Mouse (Mus musculus) lung, embryonic 14.5 days (tissue): ENCODE data around the gene Eif1. TPM values are rescaled to one million over a fixed set of nuclear protein-coding genes. Genes with fewer than 3 reads are reported as not detected.
A peak's percentile ranks its signal among the peaks of the same experiment; 100 is the strongest.
"Not testable (repeated sequence)": the region's sequence is repeated elsewhere in the genome, so short reads cannot be mapped to it uniquely, and the experiment has no call there.

Source experiments
- ATAC-seq: fragments of 200-750 bp; cut with Nextera tagmentation; 2 replicates; pipeline ENCODE4 v1.8.0; 2017; ENCODE audit warnings: mild to moderate bottlenecking, moderate TSS enrichment, moderate library complexity; ENCODE audit not compliant: insufficient read depth
- DNase-seq: peaks from one replicate; pipeline ENCODE4 v3.0.0-alpha.2; 2015
- H3K27ac ChIP-seq: fragments of 300-500 bp; sonication (generic); 2 replicates; pipeline ENCODE4 v1.5.1; 2014; ENCODE audit warnings: low read depth, mild to moderate bottlenecking, moderate library complexity
- H3K27me3 ChIP-seq: fragments of 300-500 bp; sonication (generic); 2 replicates; pipeline ENCODE4 v1.6.1; 2014; ENCODE audit warnings: low read length, control low read depth; ENCODE audit not compliant: insufficient read depth
- H3K36me3 ChIP-seq: fragments of 300-500 bp; sonication (generic); 2 replicates; pipeline ENCODE4 v1.6.1; 2014; ENCODE audit warnings: control low read depth; ENCODE audit not compliant: insufficient read depth
- H3K4me1 ChIP-seq: fragments of 300-500 bp; sonication (generic); 2 replicates; pipeline ENCODE4 v1.6.1; 2014; ENCODE audit warnings: antibody characterized with exemption, control low read depth; ENCODE audit not compliant: insufficient read depth
- H3K4me2 ChIP-seq: fragments of 300-500 bp; sonication (generic); 2 replicates; pipeline ENCODE4 v1.6.1; 2014; ENCODE audit warnings: mild to moderate bottlenecking
- H3K4me3 ChIP-seq: fragments of 300-500 bp; sonication (generic); 2 replicates; pipeline ENCODE4 v1.5.1; 2014; ENCODE audit warnings: low read depth, low read length
- H3K9ac ChIP-seq: fragments of 300-500 bp; sonication (generic); 2 replicates; pipeline ENCODE4 v1.6.1; 2014
- H3K9me3 ChIP-seq: fragments of 300-500 bp; sonication (generic); 2 replicates; pipeline ENCODE4 v1.6.1; 2016; ENCODE audit warnings: low read depth, low read length, control low read depth
- CTCF ChIP-seq: IDR thresholded peaks from 2 replicates; pipeline ENCODE4 v1.5.1; 2016; ENCODE audit warnings: antibody characterized with exemption, low read depth
- WGBS: fragments of 180-500 bp; shearing (Covaris S2); extraction: QIAGEN DNeasy Blood & Tissue Kit; methylation state at CpG from one replicate; pipeline ENCODE4 v1.1.7; 2014; 5-methylcytosine and 5-hydroxymethylcytosine counted together
- polyA plus RNA-seq: library from polyadenylated mRNA; unstranded; fragments of >200 nt; fragmentation: Nextera tagmentation; extraction: Ambion mirVana; gene quantifications from 2 replicates; pipeline ENCODE4 v1.2.1, GENCODE M21; 2014

Eif1 gene
- polyA plus RNA-seq, 1 experiment from 2014 or later: 1,908 TPM

GRCm38 (mm10) chr11:100322591-100323258 lies 3.0 kb downstream of the Eif1 start:
- no peaks in the 10 kb centered on the region for H3K27me3 ChIP-seq
- no peak overlapping the region for H3K4me2 ChIP-seq
- H3K4me1 ChIP-seq: no peaks in the 10 kb centered on the region
- no peak for TF ChIP-seq CTCF
- no peak overlapping the region for H3K9ac ChIP-seq
- H3K36me3 ChIP-seq: peaks cover 23% of the 10 kb centered on the region
- H3K4me3 ChIP-seq: no peak overlapping the region
- no peak for ATAC-seq
- no peaks in the 10 kb centered on the region for H3K9me3 ChIP-seq
- no peak for DNase-seq
- 70% methylated on average over 3 of the region's 3 CpGs for WGBS
- H3K27ac ChIP-seq: 0 out of 2 replicates have a peak overlapping the region, but pooled peaks have one; percentile 2

- Histone ChIP-seq H3K9me3 (no peaks in the 10 kb centered on the region), H3K27ac (no peak overlapping the region), H3K4me3 (no peak overlapping the region), H3K4me1 (no peaks in the 10 kb centered on the region), H3K27me3 (no peaks in the 10 kb centered on the region), H3K4me2 (no peak overlapping the region), H3K36me3 (peaks cover 23% of the 10 kb centered on the region), H3K9ac (no peak overlapping the region)
- peak; percentile 77 for TF ChIP-seq CTCF
- ATAC-seq (no peak), DNase-seq (peak; percentile 83)
- WGBS: 27% methylated on average over 3 of the region's 3 CpGs
These were observed 3.9 kb downstream of the Eif1 start for GRCm38 (mm10) chr11:100323578-100323977.

DNA sequence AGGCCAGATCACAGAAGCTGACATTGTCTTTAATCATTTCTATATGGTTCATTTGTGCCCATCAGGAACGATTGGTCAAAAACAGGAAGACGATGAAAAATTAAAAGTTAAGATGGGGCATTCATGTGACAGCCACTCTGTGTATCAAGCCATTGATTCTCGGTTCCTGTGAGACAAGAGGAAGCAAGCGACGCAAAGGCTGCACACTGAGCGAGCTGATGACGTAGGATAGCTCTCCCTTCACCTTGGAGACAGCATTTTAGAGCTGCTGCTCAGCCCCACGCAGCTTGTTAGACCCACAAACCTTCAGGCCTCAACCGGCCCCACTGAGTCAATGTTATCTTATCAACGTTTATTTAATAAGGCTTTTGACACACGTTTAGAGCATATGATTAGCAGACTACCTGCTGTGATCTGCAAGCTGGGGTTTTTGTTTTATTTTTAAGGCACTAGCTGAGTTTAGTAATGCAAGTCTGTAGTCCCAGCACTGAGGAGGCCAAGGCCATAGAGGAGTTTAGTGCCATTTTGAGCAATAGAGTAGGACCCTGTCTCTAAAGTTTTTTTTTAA lies 5.5 kb downstream of the Eif1 start:
- no peak overlapping the region for H3K4me3 ChIP-seq
- DNase-seq: no peak
- 58% methylated on average over 11 of the region's 11 CpGs for WGBS
- no peak overlapping the region for H3K9ac ChIP-seq
- no peaks in the 10 kb centered on the region for H3K4me1 ChIP-seq
- H3K27me3 ChIP-seq: no peaks in the 10 kb centered on the region
- ATAC-seq: no peak
- TF ChIP-seq CTCF: no peak
- H3K4me2 ChIP-seq: no peak overlapping the region
- no peaks in the 10 kb centered on the region for H3K9me3 ChIP-seq
- H3K36me3 ChIP-seq: peaks cover 23% of the 10 kb centered on the region
- H3K27ac ChIP-seq: no peak overlapping the region

DNA sequence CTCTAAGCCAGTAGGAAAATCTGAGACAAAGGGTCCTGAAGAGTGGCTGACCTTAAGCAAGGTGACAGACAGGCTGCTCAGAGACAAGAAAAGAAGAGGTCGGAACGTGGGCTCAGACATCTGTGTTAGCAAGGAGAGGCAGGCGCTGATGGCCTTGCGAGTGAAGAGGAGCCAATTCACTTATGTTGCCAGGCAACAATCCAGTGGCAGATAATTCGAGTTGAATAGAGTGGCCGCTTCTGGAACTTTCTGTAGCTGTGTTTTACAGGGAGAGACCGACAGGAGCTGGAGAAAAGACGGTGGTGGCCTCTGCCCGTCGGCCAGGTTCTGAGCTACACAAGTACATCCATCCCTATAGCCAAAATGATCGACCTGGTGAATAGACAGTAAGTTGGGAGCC lies 7.6 kb downstream of the Eif1 start:
- Histone ChIP-seq H3K4me2 (no peak overlapping the region), H3K9ac (no peak overlapping the region), H3K4me3 (no peak overlapping the region), H3K27ac (no peak overlapping the region), H3K27me3 (no peaks in the 10 kb centered on the region), H3K36me3 (peaks cover 6% of the 10 kb centered on the region), H3K4me1 (no peaks in the 10 kb centered on the region), H3K9me3 (no peaks in the 10 kb centered on the region)
- DNase-seq (no peak), ATAC-seq (no peak)
- 51% methylated on average over 11 of the region's 11 CpGs for WGBS
- no peak for TF ChIP-seq CTCF

DNA sequence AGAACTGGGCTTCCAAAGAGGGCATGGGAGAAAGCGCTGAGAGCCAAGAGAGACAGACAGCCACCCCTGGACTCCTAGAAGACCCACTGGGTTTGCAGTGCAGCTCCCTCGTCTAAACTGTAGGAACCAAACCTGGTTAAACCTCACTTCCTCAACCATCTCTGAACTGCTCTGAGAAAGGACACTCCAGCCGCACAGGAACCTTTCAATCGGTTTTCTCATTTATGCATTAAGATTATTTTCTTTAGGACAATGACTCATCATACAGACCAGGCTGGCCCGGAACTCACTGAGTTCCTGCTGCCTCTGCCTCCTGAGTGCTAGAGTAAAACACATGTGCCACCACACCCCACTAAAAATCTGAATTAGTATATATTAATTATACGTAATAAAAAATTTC lies 8.1 kb downstream of the Eif1 start:
- H3K27me3 ChIP-seq: no peaks in the 10 kb centered on the region
- H3K4me1 ChIP-seq: no peaks in the 10 kb centered on the region
- no peaks in the 10 kb centered on the region for H3K9me3 ChIP-seq
- ATAC-seq: no peak
- no peak for TF ChIP-seq CTCF
- DNase-seq: no peak
- no peak overlapping the region for H3K9ac ChIP-seq
- no peak overlapping the region for H3K4me2 ChIP-seq
- H3K27ac ChIP-seq: no peak overlapping the region
- 76% methylated on average over 6 of the region's 6 CpGs for WGBS
- H3K4me3 ChIP-seq: no peak overlapping the region
- H3K36me3 ChIP-seq: peaks cover 2% of the 10 kb centered on the region

DNA sequence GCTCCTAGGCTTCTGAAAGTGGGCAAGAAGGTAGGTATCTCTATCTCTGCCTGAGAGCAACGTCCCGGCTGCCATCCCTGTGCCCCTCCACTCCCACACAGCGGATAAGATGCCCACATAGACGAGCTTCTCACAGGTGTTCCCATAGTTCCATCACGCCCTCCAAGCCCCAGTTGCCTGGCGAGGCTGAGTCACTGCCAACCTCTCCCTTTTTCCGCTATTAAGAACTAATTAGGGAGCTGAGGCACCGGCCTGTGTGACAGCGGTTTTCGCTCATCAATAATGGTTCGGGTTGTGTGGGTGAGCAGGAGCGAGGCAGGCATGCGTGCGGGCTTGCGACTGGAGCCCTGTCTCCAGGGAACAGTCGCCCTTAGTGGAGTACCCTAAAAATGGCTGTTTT lies 10.6 kb downstream of the Eif1 start:
- H3K27me3 ChIP-seq: no peaks in the 10 kb centered on the region
- H3K4me2 ChIP-seq: no peak overlapping the region
- DNase-seq (no peak), ATAC-seq (no peak)
- H3K9me3 ChIP-seq: no peaks in the 10 kb centered on the region
- TF ChIP-seq CTCF: no peak
- no peaks in the 10 kb centered on the region for H3K36me3 ChIP-seq
- no peak overlapping the region for H3K27ac ChIP-seq
- H3K4me1 ChIP-seq: no peaks in the 10 kb centered on the region
- H3K9ac ChIP-seq: no peak overlapping the region
- no peak overlapping the region for H3K4me3 ChIP-seq
- 57% methylated on average over 16 of the region's 16 CpGs for WGBS

DNA sequence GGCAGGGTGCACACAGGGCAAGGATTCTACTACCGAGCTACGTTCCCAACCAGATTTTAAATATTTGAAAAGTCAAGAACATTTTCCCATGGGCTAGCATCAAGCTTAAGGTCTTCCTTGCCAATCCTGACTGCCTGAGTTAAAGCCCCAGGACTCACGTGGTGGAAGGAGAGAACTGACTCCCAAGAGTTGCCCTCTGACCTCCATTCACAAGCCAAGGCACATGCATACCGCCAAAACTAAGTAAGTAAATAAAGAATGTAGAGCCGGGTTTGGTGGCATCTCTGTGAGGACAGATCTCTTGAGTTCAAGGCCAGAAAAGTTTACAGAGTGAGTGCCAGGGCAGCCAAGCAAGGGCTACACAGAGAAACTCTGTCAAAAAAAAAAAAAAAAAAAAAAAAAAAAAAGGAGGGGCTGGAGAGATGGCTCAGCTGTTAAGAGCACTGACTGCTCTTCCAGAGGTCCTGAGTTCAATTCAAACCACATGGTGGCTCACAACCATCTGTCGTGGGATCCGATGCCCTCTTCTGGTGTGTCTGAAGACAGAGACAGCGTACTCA lies 11.2 kb downstream of the Eif1 start:
- H3K9ac ChIP-seq, H3K9me3 ChIP-seq, H3K4me2 ChIP-seq, H3K27me3 ChIP-seq, H3K4me1 ChIP-seq, H3K36me3 ChIP-seq, H3K27ac ChIP-seq, H3K4me3 ChIP-seq: not testable (repeated sequence)
- ATAC-seq: 0 out of 2 replicates have a peak, but pooled peaks have one; percentile 7
- WGBS: 44% methylated on average over 8 of the region's 8 CpGs
- DNase-seq: peak; percentile 12
